Comparison of ENCODE assay signal across 20 mouse cellular contexts in the genomic region with DNA sequence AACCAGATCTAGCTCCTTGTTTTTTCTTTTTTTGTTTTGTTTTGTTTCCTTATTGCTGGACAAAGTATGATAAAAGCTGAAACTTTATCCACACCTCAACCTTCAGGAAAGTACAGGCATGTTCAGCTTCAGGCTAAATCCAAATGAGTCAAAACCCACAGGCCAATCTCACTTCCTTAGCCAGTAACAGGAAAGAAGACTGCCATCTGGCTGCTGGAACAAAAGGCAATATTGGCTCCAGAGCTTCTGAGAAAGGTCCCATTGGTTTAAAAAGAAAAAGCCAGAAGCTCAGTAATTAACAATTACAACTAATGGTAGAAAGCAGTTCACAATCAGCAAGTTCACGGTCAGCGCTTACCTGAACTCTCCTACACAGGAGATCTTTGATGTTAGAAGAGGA.
DNase-seq lines count a peak whose midpoint lies in the region; ATAC-seq and TF ChIP-seq lines count a peak whose summit lies in the region.
"Had no signal": no experiment of that assay in that cellular context is flagged by ENCODE, and none has a peak within 500 bp of the region (broad histone marks: within the 10 kb centered on the region; RNA-seq: fewer than 3 reads in every experiment).

No protein-coding gene starts in this region.

- no peak overlapping the region for H3K4me2 ChIP-seq in hindbrain, postnatal 0 days (ENCODE audit: low read depth, low read length)
- H3K4me2 ChIP-seq in hindbrain, embryonic 12.5 days (replicated peaks), result no peak overlapping the region
- H3K4me2 ChIP-seq in limb, embryonic 11.5 days (ENCODE audit: low read depth, severe bottlenecking), result no peak overlapping the region
- H3K4me2 ChIP-seq in stomach, postnatal 0 days (replicated peaks; ENCODE audit: low read depth), result no peak overlapping the region
- H3K4me2 ChIP-seq: embryonic facial prominence, embryonic 12.5 days; heart, embryonic 13.5 days; hindbrain, embryonic 15.5 days had no signal

- no peak for TF ChIP-seq POLR2A in brain, embryonic 14.5 days (IDR thresholded peaks at IDR 0.05; ENCODE audit: borderline replicate concordance, extremely low read depth, insufficient read depth, insufficient read length, poor library complexity, severe bottlenecking)

- ATAC-seq in hindbrain, postnatal 0 days, result no peak
- ATAC-seq in hindbrain, embryonic 12.5 days (ENCODE audit: low FRiP score), result no peak
- no peak for ATAC-seq in limb, embryonic 11.5 days (ENCODE audit: insufficient number of reproducible peaks, low FRiP score, low TSS enrichment, low read depth)
- no peak for ATAC-seq in stomach, postnatal 0 days (ENCODE audit: low FRiP score, low TSS enrichment)
- ATAC-seq: forebrain, postnatal 0 days; inflammation-experienced regulatory T-cells, adult 6 months had no signal

- TF ChIP-seq CTCF in hindbrain, postnatal 0 days (IDR thresholded peaks at IDR 0.05; ENCODE audit: low read depth), result no peak
- no peak for TF ChIP-seq CTCF in brain, embryonic 14.5 days (IDR thresholded peaks at IDR 0.05; ENCODE audit: borderline replicate concordance, extremely low read depth, insufficient read depth, insufficient read length)
- peak; percentile 39 for TF ChIP-seq CTCF in stomach, postnatal 0 days (IDR thresholded peaks at IDR 0.05; ENCODE audit: low read depth)

- H3K4me1 ChIP-seq in hindbrain, postnatal 0 days (ENCODE audit: insufficient read depth, low read length), result no peaks in the 10 kb centered on the region
- H3K4me1 ChIP-seq in hindbrain, embryonic 12.5 days, result peaks cover 7% of the 10 kb centered on the region
- H3K4me1 ChIP-seq in limb, embryonic 11.5 days (ENCODE audit: control insufficient read depth, insufficient read depth, low read length), result peaks cover 5% of the 10 kb centered on the region; the same call in 1 of the 2 replicates
- peaks cover 28% of the 10 kb centered on the region for H3K4me1 ChIP-seq in limb, embryonic 10.5 days
- no peaks in the 10 kb centered on the region for H3K4me1 ChIP-seq in stomach, postnatal 0 days (replicated peaks; ENCODE audit: control insufficient read depth, insufficient read depth)

- 85% methylated on average over 2 of the region's 2 CpGs for WGBS in hindbrain, postnatal 0 days
- WGBS in hindbrain, embryonic 12.5 days, result 94% methylated on average over 2 of the region's 2 CpGs
- 62% methylated on average over 2 of the region's 2 CpGs for WGBS in limb, embryonic 11.5 days
- 73% methylated on average over 2 of the region's 2 CpGs for WGBS in limb, embryonic 10.5 days
- WGBS in stomach, postnatal 0 days, result 79% methylated on average over 2 of the region's 2 CpGs

- no peak for TF ChIP-seq EP300 in stomach, postnatal 0 days (optimal IDR thresholded peaks at IDR 0.05)

- no peak overlapping the region for H3K4me3 ChIP-seq in hindbrain, postnatal 0 days (ENCODE audit: low read length)
- no peak overlapping the region for H3K4me3 ChIP-seq in hindbrain, embryonic 12.5 days
- no peak overlapping the region for H3K4me3 ChIP-seq in limb, embryonic 11.5 days (ENCODE audit: low read depth, low read length)
- H3K4me3 ChIP-seq in limb, embryonic 10.5 days, result no peak overlapping the region
- H3K4me3 ChIP-seq in stomach, postnatal 0 days (ENCODE audit: low read depth, low read length), result no peak overlapping the region
- H3K4me3 ChIP-seq: embryonic facial prominence, embryonic 12.5 days; heart, embryonic 13.5 days; hindbrain, embryonic 10.5 days; hindbrain, embryonic 15.5 days had no signal

- no peaks in the 10 kb centered on the region for H3K9me3 ChIP-seq in hindbrain, postnatal 0 days (ENCODE audit: low read length)
- no peaks in the 10 kb centered on the region for H3K9me3 ChIP-seq in hindbrain, embryonic 12.5 days (replicated peaks)
- H3K9me3 ChIP-seq in limb, embryonic 11.5 days (ENCODE audit: control insufficient read depth, low read length), result no peaks in the 10 kb centered on the region
- no peaks in the 10 kb centered on the region for H3K9me3 ChIP-seq in limb, embryonic 10.5 days (replicated peaks)
- H3K9me3 ChIP-seq in stomach, postnatal 0 days (ENCODE audit: control insufficient read depth, low read length), result no peaks in the 10 kb centered on the region
- H3K9me3 ChIP-seq: embryonic facial prominence, embryonic 12.5 days; heart, embryonic 13.5 days; hindbrain, embryonic 10.5 days; hindbrain, embryonic 15.5 days had no signal

- H3K27ac ChIP-seq in hindbrain, postnatal 0 days, result no peak overlapping the region
- H3K27ac ChIP-seq in hindbrain, embryonic 12.5 days, result no peak overlapping the region
- 0 out of 2 replicates have a peak overlapping the region, but pooled peaks have one; percentile 3 for H3K27ac ChIP-seq in limb, embryonic 11.5 days (replicated peaks; ENCODE audit: low read depth, low read length)
- H3K27ac ChIP-seq in limb, embryonic 10.5 days, result no peak overlapping the region
- H3K27ac ChIP-seq in stomach, postnatal 0 days (replicated peaks), result no peak overlapping the region
- H3K27ac ChIP-seq: embryonic facial prominence, embryonic 12.5 days; heart, embryonic 13.5 days; hindbrain, embryonic 15.5 days had no signal

- no peaks in the 10 kb centered on the region for H3K27me3 ChIP-seq in hindbrain, postnatal 0 days (ENCODE audit: insufficient read depth, low read length)
- 0 out of 2 replicates have a peak, but pooled peaks cover 6% of the 10 kb centered on the region for H3K27me3 ChIP-seq in hindbrain, embryonic 12.5 days
- H3K27me3 ChIP-seq in limb, embryonic 11.5 days (ENCODE audit: control insufficient read depth, insufficient read depth, low read length), result no peaks in the 10 kb centered on the region
- H3K27me3 ChIP-seq in limb, embryonic 10.5 days (ENCODE audit: low read depth, poor library complexity, severe bottlenecking), result peaks cover 14% of the 10 kb centered on the region; the same call in 1 of the 2 replicates
- H3K27me3 ChIP-seq in stomach, postnatal 0 days (ENCODE audit: control insufficient read depth, insufficient read depth, low read length), result no peaks in the 10 kb centered on the region
- H3K27me3 ChIP-seq: embryonic facial prominence, embryonic 12.5 days had no signal

- peak; percentile 25 for DNase-seq in hindbrain, postnatal 0 days (ENCODE audit: low spot score)
- no peak for DNase-seq in limb, embryonic 11.5 days (ENCODE audit: low spot score)
- no peak for DNase-seq in limb, embryonic 10.5 days (ENCODE audit: low spot score)
- DNase-seq in brain, embryonic 14.5 days (ENCODE audit: low read depth), result peak; percentile 34
- DNase-seq in stomach, postnatal 0 days (ENCODE audit: low spot score), result no peak
- no peak for DNase-seq in cerebellum, adult 9-11 months
- no peak for DNase-seq in cerebellum, adult 11-12 months
- DNase-seq: adrenal gland, adult 2 months; adrenal gland, postnatal 25 days; cerebellum, adult 11 months; cerebellum, postnatal 10 days; forebrain, postnatal 0 days; gastrocnemius, postnatal 14 days; kidney, adult 18-20 months had no signal

- no peak overlapping the region for H3K9ac ChIP-seq in hindbrain, postnatal 0 days (replicated peaks; ENCODE audit: low read length)
- no peak overlapping the region for H3K9ac ChIP-seq in hindbrain, embryonic 12.5 days
- H3K9ac ChIP-seq in limb, embryonic 11.5 days (ENCODE audit: low read length), result no peak overlapping the region
- no peak overlapping the region for H3K9ac ChIP-seq in stomach, postnatal 0 days (ENCODE audit: low read length)
- H3K9ac ChIP-seq: embryonic facial prominence, embryonic 12.5 days; forebrain, postnatal 0 days; heart, embryonic 13.5 days; hindbrain, embryonic 15.5 days had no signal

- no peaks in the 10 kb centered on the region for H3K36me3 ChIP-seq in hindbrain, postnatal 0 days (ENCODE audit: insufficient read depth, low read length)
- H3K36me3 ChIP-seq in hindbrain, embryonic 12.5 days, result no peaks in the 10 kb centered on the region
- H3K36me3 ChIP-seq in limb, embryonic 11.5 days (ENCODE audit: control insufficient read depth, insufficient read depth, low read length), result no peaks in the 10 kb centered on the region
- H3K36me3 ChIP-seq in limb, embryonic 10.5 days, result no peaks in the 10 kb centered on the region
- no peaks in the 10 kb centered on the region for H3K36me3 ChIP-seq in stomach, postnatal 0 days (ENCODE audit: control insufficient read depth, insufficient read depth, low read length)
- H3K36me3 ChIP-seq: embryonic facial prominence, embryonic 12.5 days; heart, embryonic 13.5 days; hindbrain, embryonic 10.5 days; hindbrain, embryonic 15.5 days had no signal

Comparison
In these comparisons a context has a peak if more than half of its experiments do, and no peak if none do; other contexts are left out.
1. DNase-seq: peak in hindbrain, postnatal 0 days (single experiment) and brain, embryonic 14.5 days (single experiment); none in limb, embryonic 11.5 days (single experiment), limb, embryonic 10.5 days (single experiment), stomach, postnatal 0 days (single experiment), cerebellum, adult 9-11 months (single experiment) and cerebellum, adult 11-12 months (single experiment).